Mouse (Mus musculus) embryonic fibroblast, embryonic 13.5 days (primary cell): ENCODE results near the gene Akt3.

ENCODE experiments used
- CTCF ChIP-seq: IDR thresholded peaks from 2 replicates; pipeline ENCODE4 v1.5.1; 2011; ENCODE audit warnings: mild to moderate bottlenecking, control low read depth, low read length, moderate library complexity, borderline replicate concordance; ENCODE audit not compliant: insufficient read depth
- POLR2A ChIP-seq: IDR thresholded peaks from 2 replicates; pipeline ENCODE4 v1.6.1; 2011; ENCODE audit warnings: low read depth, mild to moderate bottlenecking, control low read depth, low read length, moderate library complexity

DNA sequence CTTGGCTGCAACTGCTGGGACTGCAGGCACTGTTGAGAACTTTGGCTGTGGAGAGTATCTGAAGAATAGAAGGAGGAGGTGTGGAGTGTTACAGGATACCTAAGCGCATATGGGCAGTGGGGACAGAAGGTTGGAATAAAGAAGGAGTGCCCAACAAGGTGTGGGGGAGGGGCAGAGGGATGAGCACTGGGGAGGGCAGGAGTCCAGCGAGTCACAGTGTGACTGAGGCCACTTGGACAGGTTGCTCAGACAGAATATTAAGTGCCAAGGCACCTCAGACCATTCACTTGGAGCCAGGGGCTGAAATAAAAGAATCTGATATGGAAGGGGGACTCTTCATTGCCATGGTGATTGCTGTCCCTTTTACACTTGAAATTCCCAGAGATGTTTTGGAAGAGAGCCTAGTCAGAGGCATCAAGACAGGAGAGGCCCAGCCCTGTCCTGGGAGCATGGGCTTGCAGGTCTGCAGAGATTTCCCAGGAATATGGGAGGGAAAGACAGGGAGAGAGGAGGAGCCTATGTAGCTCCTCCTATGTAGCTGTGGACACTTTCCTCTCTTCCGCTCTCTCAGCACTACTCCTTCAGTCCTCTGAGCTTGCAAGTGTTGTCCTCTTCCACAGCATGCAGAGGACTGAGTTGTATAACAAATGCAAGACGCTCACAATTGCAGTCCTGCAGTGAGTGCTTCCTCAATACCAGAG lies 253.8 kb downstream of the Akt3 start:
- TF ChIP-seq CTCF (no peak), POLR2A (no peak)
